Mouse (Mus musculus) inflammation-experienced regulatory T-cells, adult 6 months (primary cell): ENCODE measurements around the gene Gm29609. TPM values are rescaled to one million over a fixed set of nuclear protein-coding genes. Genes with fewer than 3 reads are reported as not detected.
A peak's percentile ranks its signal among the peaks of the same experiment; 100 is the strongest.

ENCODE experiments used
- ATAC-seq: one replicate; pipeline ENCODE4 v1.8.0; 2017
- polyA plus RNA-seq, 3 experiments: library from polyadenylated mRNA; unstranded; fragments of 100-300 nt; shearing (Covaris generic); gene quantifications; one replicate each; pipeline ENCODE4 v1.2.1; 2017

Gene Gm29609
- polyA plus RNA-seq, 3 experiments from 2014 or later: 0.19 to 3.2 (median 0.29) TPM

DNA sequence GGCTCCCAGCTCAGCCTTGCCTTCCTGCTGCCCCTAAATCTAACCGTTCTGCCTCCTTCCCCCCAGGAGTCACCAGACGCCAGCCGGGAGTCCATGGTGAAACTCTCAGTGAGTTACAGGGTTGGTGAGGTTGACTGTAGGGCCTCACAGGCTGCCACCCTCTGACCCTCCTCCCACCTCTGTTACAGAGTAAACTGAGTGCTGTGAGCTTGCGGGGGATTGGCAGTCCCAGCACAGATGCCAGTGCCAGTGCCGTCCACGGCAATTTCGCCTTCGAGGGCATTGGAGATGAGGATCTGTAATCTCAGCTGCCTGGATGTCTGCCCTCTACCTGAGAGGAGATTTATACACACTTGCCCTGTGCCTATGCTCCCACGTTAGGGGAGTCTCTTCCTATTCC lies 18.5 kb upstream of the Gm29609 start:
- ATAC-seq: no peak

DNA sequence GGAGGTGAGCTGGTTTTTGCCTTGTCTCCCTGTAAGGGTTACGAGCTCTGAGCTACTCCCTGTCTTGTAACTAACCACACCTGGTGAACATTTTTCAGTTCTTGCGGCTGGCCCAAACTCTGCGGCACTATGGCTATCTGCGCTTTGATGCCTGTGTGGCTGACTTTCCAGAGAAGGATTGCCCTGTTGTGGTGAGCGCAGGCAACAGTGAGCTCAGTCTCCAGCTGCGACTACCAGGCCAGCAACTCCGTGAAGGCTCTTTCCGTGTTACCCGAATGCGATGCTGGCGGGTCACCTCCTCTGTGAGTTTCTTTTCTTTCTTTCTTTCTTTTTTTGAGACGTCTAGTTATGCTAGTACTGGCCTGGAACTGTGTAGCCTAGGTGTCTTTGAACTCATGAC lies 17.4 kb upstream of the Gm29609 start:
- ATAC-seq: no peak

- ATAC-seq: no peak
These were observed 16.5 kb upstream of the Gm29609 start for GRCm38 (mm10) chr5:31196207-31196606.

- ATAC-seq: no peak
These were observed 16.0 kb upstream of the Gm29609 start for GRCm38 (mm10) chr5:31195671-31196070.

- ATAC-seq: no peak
These were observed 15.1 kb upstream of the Gm29609 start for GRCm38 (mm10) chr5:31194486-31195485.

DNA sequence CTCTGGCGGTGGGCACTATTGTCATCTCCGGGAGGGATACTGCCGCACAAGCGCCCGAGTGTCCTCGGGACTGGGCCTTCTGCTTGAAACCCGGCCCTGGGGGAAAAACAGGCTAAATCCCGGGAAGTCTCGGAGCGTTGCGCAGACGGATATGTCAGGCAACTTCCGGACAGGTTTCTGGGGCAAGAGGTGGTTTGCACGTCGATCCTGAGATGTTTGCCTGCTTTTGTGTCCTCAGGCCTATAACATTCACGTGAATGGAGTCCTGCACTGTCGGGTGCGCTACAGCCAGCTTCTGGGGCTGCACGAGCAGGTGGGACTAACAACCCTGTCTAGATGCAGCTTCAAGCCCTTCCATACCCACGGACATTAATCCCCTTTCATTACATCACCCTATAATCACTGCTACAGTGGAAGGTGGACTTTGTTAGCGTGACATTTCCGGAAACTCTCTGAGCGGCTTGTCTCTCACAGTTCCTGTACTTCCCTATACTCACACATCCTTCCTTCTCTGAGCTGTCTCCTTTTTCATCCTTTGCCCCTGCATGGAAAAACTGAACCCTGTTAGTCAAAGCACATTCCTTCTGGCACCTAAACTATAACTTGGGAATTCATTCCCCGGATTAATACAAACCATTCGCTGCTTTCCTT lies 14.0 kb upstream of the Gm29609 start:
- no peak for ATAC-seq

- peak; percentile 92 for ATAC-seq
These were observed 13.4 kb upstream of the Gm29609 start, which contains the start of the genes Snx17 and Eif2b4 for GRCm38 (mm10) chr5:31192939-31193630. Gene Snx17 (plus strand): TSS chr5:31193227. Gene Eif2b4 (minus strand): TSS chr5:31193430.

DNA sequence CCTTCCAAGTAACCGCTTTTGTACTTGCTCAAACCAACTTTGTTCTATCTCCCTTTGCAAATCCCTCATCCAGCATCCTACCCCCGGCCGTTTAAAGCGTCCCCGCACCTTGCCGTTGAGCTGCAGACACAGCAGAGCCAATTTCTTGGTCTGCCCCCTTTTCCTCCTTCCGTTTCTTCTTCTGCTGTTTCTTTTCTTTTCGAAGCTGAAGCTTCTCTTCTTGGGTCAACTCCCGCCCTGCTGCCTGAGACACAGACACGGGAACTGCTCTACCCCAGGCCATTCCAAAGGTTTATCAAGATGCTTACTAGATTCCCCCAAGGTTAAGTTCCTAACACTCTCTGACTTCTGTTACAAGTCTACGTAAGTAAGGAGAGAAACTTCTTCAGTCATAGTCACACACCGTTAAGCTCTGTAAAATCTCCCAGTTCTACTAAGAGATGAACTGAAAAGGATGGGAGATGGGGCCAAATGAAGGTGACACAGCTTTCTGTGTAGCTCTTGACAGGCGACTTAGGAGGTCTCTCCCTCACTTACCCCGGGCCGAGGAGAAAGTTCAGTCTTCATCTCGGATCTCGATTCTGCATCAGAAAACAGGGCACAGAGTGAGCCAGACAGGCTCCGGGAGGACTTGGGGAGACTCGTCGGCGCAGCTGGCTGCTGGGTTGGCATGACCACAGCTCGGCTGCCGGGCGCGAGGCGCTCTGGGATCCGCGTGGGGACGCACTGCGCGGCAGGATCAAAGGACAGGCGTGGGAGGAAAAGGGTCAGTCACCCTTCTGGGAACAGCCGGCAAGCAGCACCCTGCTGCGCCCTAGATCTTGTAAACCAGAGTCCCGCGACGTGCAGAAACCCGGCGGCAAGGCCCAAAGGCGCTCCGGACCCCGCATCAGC lies 12.6 kb upstream of the Gm29609 start:
- ATAC-seq: peak; percentile 9

DNA sequence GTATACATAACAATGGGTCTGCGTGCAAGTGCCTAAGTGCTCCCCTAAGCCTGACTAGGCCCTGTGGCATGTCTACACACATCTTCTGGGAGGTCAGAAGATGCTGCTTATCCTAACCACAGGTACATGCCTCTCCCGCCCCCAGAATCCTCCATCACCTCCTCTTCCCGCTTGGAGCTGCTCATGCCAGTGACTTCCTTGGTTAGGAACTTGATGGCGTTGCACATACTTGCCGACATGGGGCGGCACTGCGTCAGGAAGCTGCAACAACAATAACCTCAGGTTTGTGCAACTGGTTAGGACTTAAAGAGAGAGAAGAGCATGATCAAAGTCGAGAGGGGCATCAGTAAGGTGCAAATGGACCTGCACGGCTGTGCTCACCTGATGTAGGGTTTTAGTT lies 10.5 kb upstream of the Gm29609 start:
- ATAC-seq: no peak

DNA sequence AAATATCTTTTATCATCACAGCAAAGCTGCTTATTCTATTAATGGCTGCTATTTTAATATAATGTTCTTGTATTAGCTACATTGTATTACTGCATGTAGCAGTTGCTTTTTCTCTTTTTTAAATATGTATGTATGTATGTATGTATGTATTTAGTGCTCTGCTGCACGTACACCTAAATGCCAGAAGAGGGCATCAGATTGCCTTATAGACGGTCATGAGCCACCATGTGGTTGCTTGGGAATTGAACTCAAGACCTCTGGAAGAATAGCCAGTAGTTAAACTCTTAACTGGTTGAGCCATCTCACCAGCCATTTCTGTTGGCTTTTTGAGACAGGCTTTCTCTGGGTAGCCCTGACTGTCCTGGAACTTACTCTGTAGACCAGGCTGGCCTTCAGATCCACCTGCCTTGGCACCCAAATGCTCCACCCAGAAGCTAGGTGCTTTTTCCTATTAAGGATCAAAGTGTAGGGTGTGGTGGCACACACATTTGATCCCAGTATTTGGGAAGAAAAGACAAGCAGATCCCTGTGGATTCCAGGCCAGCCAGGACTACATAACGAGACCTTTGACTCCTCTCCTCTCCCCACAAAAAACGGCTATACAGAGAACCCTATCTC lies 8.6 kb upstream of the Gm29609 start:
- ATAC-seq: no peak

GRCm38 (mm10) chr5:31183678-31184077 lies 4.0 kb upstream of the Gm29609 start:
- ATAC-seq: no peak

DNA sequence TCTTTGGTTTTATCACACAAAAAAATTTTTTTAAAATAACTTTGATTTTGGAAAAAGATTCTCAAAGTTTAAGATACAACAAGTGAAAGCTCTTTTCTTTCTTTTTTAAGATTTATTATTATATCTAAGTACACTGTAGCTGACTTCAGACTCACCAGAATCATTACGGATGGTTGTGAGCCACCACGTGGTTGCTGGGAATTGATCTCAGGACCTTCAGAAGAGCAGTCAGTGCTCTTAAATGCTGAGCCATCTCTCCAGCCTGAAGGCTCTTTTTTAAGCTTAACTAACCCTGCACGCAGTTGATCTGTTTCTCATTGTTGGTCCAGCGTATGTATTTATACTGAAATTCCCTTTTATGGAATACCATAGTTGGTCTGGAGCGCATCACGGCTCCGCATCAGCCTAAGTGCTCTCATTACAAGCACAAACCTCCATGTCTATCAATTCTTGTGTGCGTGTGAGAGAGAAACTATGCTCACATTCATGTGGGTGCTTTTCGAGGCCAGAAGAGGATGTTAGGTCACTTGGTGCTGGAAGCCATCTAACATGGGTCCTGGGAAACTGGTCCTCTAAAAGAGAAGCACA lies 1.6 kb upstream of the Gm29609 start:
- ATAC-seq: no peak

DNA sequence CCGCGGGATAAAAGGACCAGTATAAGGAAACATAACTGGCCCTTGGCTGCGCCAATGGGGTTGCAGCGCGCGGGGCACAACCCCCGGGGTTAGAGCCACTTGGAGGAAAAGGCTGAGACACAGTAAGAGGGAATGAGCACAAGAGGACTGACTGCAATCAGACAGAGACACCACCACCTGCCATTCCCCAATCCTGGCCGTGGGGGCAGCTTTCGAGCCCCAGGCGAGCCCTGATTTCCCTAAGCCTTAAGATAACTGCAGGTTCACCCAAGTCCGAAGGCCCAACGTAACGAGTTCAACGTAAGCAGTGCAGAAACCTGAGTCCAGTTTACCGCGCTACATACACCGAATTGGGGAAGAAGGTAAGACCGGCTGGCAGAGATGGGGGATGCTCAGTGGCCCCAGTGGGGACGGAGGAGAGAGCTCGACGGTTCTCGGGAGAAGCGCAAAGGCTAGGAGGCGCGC lies 378 bp downstream of the Gm29609 start:
- ATAC-seq: peak; percentile 20

DNA sequence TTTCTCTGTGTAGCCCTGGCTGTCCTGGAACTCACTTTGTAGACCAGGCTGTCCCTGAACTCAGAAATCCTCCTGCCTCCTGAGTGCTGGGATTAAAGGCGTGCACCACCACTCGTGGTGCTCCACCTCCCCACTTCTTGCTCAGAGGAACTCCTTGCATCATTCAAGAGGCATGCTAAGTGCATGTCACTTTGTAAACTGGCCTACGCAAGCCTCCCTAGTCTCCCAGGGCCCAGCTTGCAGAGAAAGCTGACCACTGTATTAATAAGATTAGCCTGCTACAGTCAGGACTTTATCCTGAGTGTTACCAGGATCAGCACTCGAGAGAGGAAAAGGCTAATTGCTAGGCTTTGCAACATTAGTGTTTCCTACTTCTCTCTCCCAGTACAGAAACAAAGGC lies 11.1 kb downstream of the Gm29609 start:
- no peak for ATAC-seq

DNA sequence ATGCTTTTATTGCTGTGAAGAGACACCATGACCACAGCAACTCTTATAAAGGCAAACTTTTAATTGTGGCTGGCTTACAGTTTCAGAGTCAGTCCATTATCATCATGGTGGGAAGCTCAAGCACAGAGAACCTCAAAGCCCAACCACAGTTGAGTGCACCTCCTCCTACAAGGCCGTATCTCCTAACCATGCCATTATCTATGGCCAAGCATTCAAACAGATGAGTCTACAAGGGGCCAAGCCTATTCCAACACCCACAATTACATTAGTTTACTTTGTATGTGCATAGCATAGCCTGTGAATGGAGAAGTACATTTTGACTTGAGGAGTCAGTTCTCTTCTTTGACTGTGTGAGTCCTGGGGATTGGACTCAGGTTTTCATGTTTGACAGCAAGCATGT lies 14.8 kb downstream of the Gm29609 start:
- ATAC-seq: no peak

DNA sequence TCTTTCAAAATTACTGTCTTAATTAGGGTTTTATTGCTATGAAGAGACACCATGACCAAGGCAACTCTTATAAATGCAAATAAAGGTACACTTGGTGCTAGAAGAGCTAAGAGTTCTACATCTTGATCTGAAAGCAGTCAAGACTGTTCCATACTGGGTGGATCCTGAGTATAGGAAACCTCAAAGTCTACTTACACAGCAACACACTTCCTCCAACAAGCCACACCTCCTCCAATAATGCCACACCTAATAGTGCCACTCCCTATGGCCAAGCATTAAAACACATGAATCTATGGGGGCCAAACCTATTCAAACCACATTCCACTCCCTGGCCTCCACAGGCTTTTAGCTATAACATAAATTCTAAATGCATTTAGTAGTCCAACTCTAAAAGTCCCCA lies 17.2 kb downstream of the Gm29609 start:
- ATAC-seq: no peak

DNA sequence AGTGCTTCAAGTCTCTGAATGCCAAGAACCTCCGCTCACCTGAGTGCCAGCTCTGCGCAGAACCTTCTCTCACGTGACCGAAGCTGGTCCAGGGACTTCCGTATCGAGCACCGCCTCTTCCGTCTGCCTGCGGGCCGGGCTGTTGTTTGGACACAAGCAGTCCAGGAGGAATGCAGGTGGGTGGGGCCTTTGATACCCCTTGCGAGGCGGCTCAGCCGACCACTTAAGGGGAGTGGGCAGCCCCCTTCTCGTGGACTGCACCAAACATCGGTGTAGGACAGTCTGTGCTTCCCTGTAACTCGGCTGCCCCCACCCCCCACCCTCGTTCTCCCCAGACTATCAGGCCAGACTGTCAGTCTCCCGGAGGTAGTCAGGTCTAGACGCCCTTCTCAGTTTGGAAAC lies 25.6 kb downstream of the Gm29609 start, which contains the start of gene Mpv17:
Gene Mpv17, minus strand, starts transcription at position 100 of the 402 bp plus-strand sequence.
- ATAC-seq: peak; percentile 97

GRCm38 (mm10) chr5:31153516-31154151 lies 26.1 kb downstream of the Gm29609 start:
- ATAC-seq: no peak

- ATAC-seq: no peak
These were observed 28.0 kb downstream of the Gm29609 start for GRCm38 (mm10) chr5:31151746-31152145.

- no peak for ATAC-seq
These were observed 29.9 kb downstream of the Gm29609 start for GRCm38 (mm10) chr5:31149781-31150180.
